Mouse (Mus musculus) A20 (cell line): ENCODE results near the gene Rerg.

Experiments
- DNase-seq: peaks from one replicate; pipeline ENCODE4 v3.0.0-alpha.2; 2011; ENCODE audit warnings: low read depth, low spot score

The Rerg gene

GRCm38 (mm10) chr6:137170226-137170625 lies at the start of gene Rerg:
Rerg (minus strand) TSS chr6:137170497.
- no peak for DNase-seq

GRCm38 (mm10) chr6:137217841-137218463 lies 47.7 kb upstream of the Rerg start:
- no peak for DNase-seq

GRCm38 (mm10) chr6:137211441-137211840 lies 41.1 kb upstream of the Rerg start:
- DNase-seq, result no peak

GRCm38 (mm10) chr6:137210991-137211390 lies 40.7 kb upstream of the Rerg start:
- no peak for DNase-seq

GRCm38 (mm10) chr6:137209992-137210391 lies 39.7 kb upstream of the Rerg start:
- DNase-seq, result no peak

- no peak for DNase-seq
Observed at GRCm38 (mm10) chr6:137207126-137207525, 36.8 kb upstream of the Rerg start.

- no peak for DNase-seq
Observed at GRCm38 (mm10) chr6:137205662-137206400, 35.5 kb upstream of the Rerg start.

GRCm38 (mm10) chr6:137202661-137203060 lies 32.4 kb upstream of the Rerg start:
- no peak for DNase-seq

GRCm38 (mm10) chr6:137201578-137201977 lies 31.3 kb upstream of the Rerg start:
- no peak for DNase-seq

- DNase-seq, result no peak
Observed at GRCm38 (mm10) chr6:137201166-137201565, 30.9 kb upstream of the Rerg start.

GRCm38 (mm10) chr6:137192063-137192462 lies 21.8 kb upstream of the Rerg start:
- peak; percentile 8 for DNase-seq

- DNase-seq, result no peak
Observed at GRCm38 (mm10) chr6:137191026-137191425, 20.7 kb upstream of the Rerg start.

GRCm38 (mm10) chr6:137190577-137190976 lies 20.3 kb upstream of the Rerg start:
- DNase-seq, result no peak

GRCm38 (mm10) chr6:137188375-137188926 lies 18.2 kb upstream of the Rerg start:
- DNase-seq, result no peak

- DNase-seq, result no peak
Observed at GRCm38 (mm10) chr6:137187426-137187825, 17.1 kb upstream of the Rerg start.

- DNase-seq, result no peak
Observed at GRCm38 (mm10) chr6:137180636-137181035, 10.3 kb upstream of the Rerg start.

- DNase-seq, result no peak
Observed at GRCm38 (mm10) chr6:137180115-137180514, 9.8 kb upstream of the Rerg start.

GRCm38 (mm10) chr6:137179026-137179425 lies 8.7 kb upstream of the Rerg start:
- DNase-seq, result no peak

- DNase-seq, result no peak
Observed at GRCm38 (mm10) chr6:137170646-137171045, 349 bp upstream of the Rerg start.

GRCm38 (mm10) chr6:137169171-137169968 lies 927 bp downstream of the Rerg start:
- no peak for DNase-seq

GRCm38 (mm10) chr6:137166843-137167242 lies 3.5 kb downstream of the Rerg start:
- DNase-seq, result no peak

GRCm38 (mm10) chr6:137163571-137163970 lies 6.7 kb downstream of the Rerg start:
- no peak for DNase-seq
